Mouse (Mus musculus) C2C12 (cell line): ENCODE data around the gene Sox8.

Experiments used
- CTCF ChIP-seq: IDR thresholded peaks from one replicate; pipeline ENCODE4 v1.5.1; 2011; ENCODE audit not compliant: control insufficient read depth, insufficient read depth, insufficient read length
- MAX ChIP-seq: IDR thresholded peaks from one replicate; pipeline ENCODE4 v1.6.1; 2011; ENCODE audit warnings: mild to moderate bottlenecking, control low read depth

- TF ChIP-seq CTCF: no peak
- TF ChIP-seq MAX: no peak
Measured at GRCm38 (mm10) chr17:25602366-25602765, 31.9 kb upstream of the Sox8 start.
